Mouse (Mus musculus) kidney, embryonic 14.5 days (tissue): ENCODE data around the gene Vwa3b. TPM values are rescaled to one million over a fixed set of nuclear protein-coding genes. Genes with fewer than 3 reads are reported as not detected.

Source experiments
- ATAC-seq: fragments of 200-750 bp; cut with Nextera tagmentation; 2 replicates; pipeline ENCODE4 v1.8.0; 2017; ENCODE audit warnings: moderate number of reproducible peaks, mild to moderate bottlenecking, moderate TSS enrichment, moderate library complexity; ENCODE audit not compliant: low FRiP score, low TSS enrichment
- H3K27ac ChIP-seq: fragments of 300-500 bp; sonication (generic); 2 replicates; pipeline ENCODE4 v1.5.1; 2014; ENCODE audit warnings: low read depth, mild to moderate bottlenecking, low read length, moderate library complexity, mixed read lengths
- H3K27me3 ChIP-seq: fragments of 300-500 bp; sonication (generic); 2 replicates; pipeline ENCODE4 v1.6.1; 2014; ENCODE audit warnings: mild to moderate bottlenecking, low read length; ENCODE audit not compliant: control insufficient read depth, insufficient read depth
- H3K36me3 ChIP-seq: fragments of 300-500 bp; sonication (generic); 2 replicates; pipeline ENCODE4 v1.6.1; 2014; ENCODE audit warnings: low read length, mixed read lengths; ENCODE audit not compliant: control insufficient read depth, insufficient read depth
- H3K4me1 ChIP-seq: fragments of 300-500 bp; sonication (generic); 2 replicates; pipeline ENCODE4 v1.6.1; 2014; ENCODE audit warnings: low read length, mixed read lengths; ENCODE audit not compliant: control insufficient read depth, insufficient read depth
- H3K4me2 ChIP-seq: fragments of 300-500 bp; sonication (generic); replicated peaks from 2 replicates; pipeline ENCODE4 v1.6.1; 2014; ENCODE audit warnings: low read depth, mild to moderate bottlenecking, low read length
- H3K4me3 ChIP-seq: fragments of 300-500 bp; sonication (generic); 2 replicates; pipeline ENCODE4 v1.5.1; 2014; ENCODE audit warnings: mild to moderate bottlenecking, low read length
- H3K9ac ChIP-seq: fragments of 300-500 bp; sonication (generic); 2 replicates; pipeline ENCODE4 v1.6.1; 2014; ENCODE audit warnings: low read depth, mild to moderate bottlenecking, low read length, moderate library complexity
- H3K9me3 ChIP-seq: fragments of 300-500 bp; sonication (generic); 2 replicates; pipeline ENCODE4 v1.6.1; 2016; ENCODE audit warnings: low read length; ENCODE audit not compliant: control insufficient read depth
- WGBS: fragments of 180-500 bp; shearing (Covaris S2); extraction: QIAGEN DNeasy Blood & Tissue Kit; methylation state at CpG from one replicate; pipeline ENCODE4 v1.1.7; 2014; 5-methylcytosine and 5-hydroxymethylcytosine counted together
- polyA plus RNA-seq: library from polyadenylated mRNA; unstranded; fragments of >200 nt; fragmentation: Nextera tagmentation; extraction: Ambion mirVana; gene quantifications from 2 replicates; pipeline ENCODE4 v1.2.1, GENCODE M21; 2014

Gene Vwa3b
- polyA plus RNA-seq, 1 experiment from 2014 or later: not detected

- Histone ChIP-seq H3K4me3 (no peak overlapping the region), H3K27me3 (no peaks in the 10 kb centered on the region), H3K27ac (no peak overlapping the region), H3K9me3 (no peaks in the 10 kb centered on the region), H3K36me3 (no peaks in the 10 kb centered on the region), H3K4me2 (no peak overlapping the region), H3K4me1 (no peaks in the 10 kb centered on the region), H3K9ac (no peak overlapping the region)
- WGBS: 90% methylated on average over 11 of the region's 11 CpGs
- ATAC-seq: no peak
Observed at GRCm38 (mm10) chr1:37065658-37066412, 39.4 kb downstream of the Vwa3b start.

- WGBS: 92% methylated on average over 7 of the region's 7 CpGs
- H3K27me3 ChIP-seq: no peaks in the 10 kb centered on the region
- H3K4me3 ChIP-seq: no peak overlapping the region
- no peak overlapping the region for H3K9ac ChIP-seq
- no peak overlapping the region for H3K27ac ChIP-seq
- H3K9me3 ChIP-seq: no peaks in the 10 kb centered on the region
- no peaks in the 10 kb centered on the region for H3K4me1 ChIP-seq
- no peaks in the 10 kb centered on the region for H3K36me3 ChIP-seq
- ATAC-seq: no peak
- no peak overlapping the region for H3K4me2 ChIP-seq
Observed at GRCm38 (mm10) chr1:37075759-37076158, 49.4 kb downstream of the Vwa3b start.

GRCm38 (mm10) chr1:37077266-37077665 is 50.9 kb downstream of the Vwa3b start:
- no peak overlapping the region for H3K4me2 ChIP-seq
- ATAC-seq: no peak
- no peaks in the 10 kb centered on the region for H3K9me3 ChIP-seq
- 83% methylated on average over 9 of the region's 9 CpGs for WGBS
- no peak overlapping the region for H3K27ac ChIP-seq
- no peak overlapping the region for H3K4me3 ChIP-seq
- H3K9ac ChIP-seq: no peak overlapping the region
- no peaks in the 10 kb centered on the region for H3K27me3 ChIP-seq
- no peaks in the 10 kb centered on the region for H3K36me3 ChIP-seq
- H3K4me1 ChIP-seq: no peaks in the 10 kb centered on the region

- H3K36me3 ChIP-seq: no peaks in the 10 kb centered on the region
- H3K9ac ChIP-seq: no peak overlapping the region
- no peak for ATAC-seq
- WGBS: 66% methylated on average over 14 of the region's 14 CpGs
- H3K4me3 ChIP-seq: no peak overlapping the region
- H3K4me1 ChIP-seq: no peaks in the 10 kb centered on the region
- no peaks in the 10 kb centered on the region for H3K9me3 ChIP-seq
- no peaks in the 10 kb centered on the region for H3K27me3 ChIP-seq
- H3K27ac ChIP-seq: no peak overlapping the region
- no peak overlapping the region for H3K4me2 ChIP-seq
Observed at GRCm38 (mm10) chr1:37077955-37078549, 51.7 kb downstream of the Vwa3b start.

- no peak for ATAC-seq
- Histone ChIP-seq H3K4me2 (no peak overlapping the region), H3K27ac (no peak overlapping the region), H3K9ac (no peak overlapping the region), H3K4me3 (no peak overlapping the region), H3K9me3 (no peaks in the 10 kb centered on the region), H3K27me3 (no peaks in the 10 kb centered on the region), H3K4me1 (peaks cover 4% of the 10 kb centered on the region; the same call in 1 of the 2 replicates), H3K36me3 (no peaks in the 10 kb centered on the region)
- 83% methylated on average over 4 of the region's 4 CpGs for WGBS
Observed at GRCm38 (mm10) chr1:37080442-37080841, 54.0 kb downstream of the Vwa3b start.

GRCm38 (mm10) chr1:37081376-37082214 is 55.2 kb downstream of the Vwa3b start:
- no peaks in the 10 kb centered on the region for H3K36me3 ChIP-seq
- H3K27ac ChIP-seq: no peak overlapping the region
- no peak overlapping the region for H3K9ac ChIP-seq
- ATAC-seq: no peak
- no peaks in the 10 kb centered on the region for H3K9me3 ChIP-seq
- 82% methylated on average over 12 of the region's 12 CpGs for WGBS
- H3K27me3 ChIP-seq: no peaks in the 10 kb centered on the region
- H3K4me3 ChIP-seq: no peak overlapping the region
- no peak overlapping the region for H3K4me2 ChIP-seq
- H3K4me1 ChIP-seq: peaks cover 4% of the 10 kb centered on the region; the same call in 1 of the 2 replicates

- H3K4me3 ChIP-seq: no peak overlapping the region
- no peak for ATAC-seq
- no peaks in the 10 kb centered on the region for H3K9me3 ChIP-seq
- H3K27ac ChIP-seq: no peak overlapping the region
- H3K4me1 ChIP-seq: peaks cover 4% of the 10 kb centered on the region; the same call in 1 of the 2 replicates
- WGBS: 78% methylated on average over 2 of the region's 2 CpGs
- no peak overlapping the region for H3K4me2 ChIP-seq
- H3K36me3 ChIP-seq: no peaks in the 10 kb centered on the region
- no peaks in the 10 kb centered on the region for H3K27me3 ChIP-seq
- no peak overlapping the region for H3K9ac ChIP-seq
Observed at GRCm38 (mm10) chr1:37082215-37082464, 55.7 kb downstream of the Vwa3b start.

GRCm38 (mm10) chr1:37084075-37084474 is 57.7 kb downstream of the Vwa3b start:
- no peak for ATAC-seq

GRCm38 (mm10) chr1:37085171-37085570 is 58.8 kb downstream of the Vwa3b start:
- 58% methylated on average over 7 of the region's 7 CpGs for WGBS
- Histone ChIP-seq H3K4me1 (peaks cover 4% of the 10 kb centered on the region; the same call in 1 of the 2 replicates), H3K36me3 (no peaks in the 10 kb centered on the region), H3K9me3 (no peaks in the 10 kb centered on the region), H3K27me3 (no peaks in the 10 kb centered on the region), H3K4me2 (no peak overlapping the region), H3K4me3 (no peak overlapping the region), H3K9ac (no peak overlapping the region), H3K27ac (no peak overlapping the region)
- ATAC-seq: no peak

More at GRCm38 (mm10) chr1:37084075-37084474, 57.7 kb downstream of the Vwa3b start:
- Histone ChIP-seq H3K27ac (no peak overlapping the region), H3K4me2 (no peak overlapping the region), H3K27me3 (no peaks in the 10 kb centered on the region), H3K9ac (no peak overlapping the region), H3K4me1 (peaks cover 4% of the 10 kb centered on the region; the same call in 1 of the 2 replicates), H3K9me3 (no peaks in the 10 kb centered on the region), H3K36me3 (no peaks in the 10 kb centered on the region), H3K4me3 (no peak overlapping the region)
- 29% methylated on average over 2 of the region's 2 CpGs for WGBS
